Mouse (Mus musculus) cortical plate, adult 2 months (tissue): ENCODE measurements around the gene Gm6793.

Experiments
- CTCF ChIP-seq: fragments of 200-500 bp; IDR thresholded peaks from 2 replicates; pipeline ENCODE4 v1.5.1; 2011; ENCODE audit warnings: mild to moderate bottlenecking, control low read depth, low read length; ENCODE audit not compliant: insufficient read depth; ENCODE audit errors: extremely low read depth
- POLR2A ChIP-seq: fragments of 200-500 bp; IDR thresholded peaks from 2 replicates; pipeline ENCODE4 v1.6.1; 2011; ENCODE audit warnings: mild to moderate bottlenecking, low read length, control low read depth; ENCODE audit not compliant: insufficient read depth; ENCODE audit errors: extremely low read depth

DNA sequence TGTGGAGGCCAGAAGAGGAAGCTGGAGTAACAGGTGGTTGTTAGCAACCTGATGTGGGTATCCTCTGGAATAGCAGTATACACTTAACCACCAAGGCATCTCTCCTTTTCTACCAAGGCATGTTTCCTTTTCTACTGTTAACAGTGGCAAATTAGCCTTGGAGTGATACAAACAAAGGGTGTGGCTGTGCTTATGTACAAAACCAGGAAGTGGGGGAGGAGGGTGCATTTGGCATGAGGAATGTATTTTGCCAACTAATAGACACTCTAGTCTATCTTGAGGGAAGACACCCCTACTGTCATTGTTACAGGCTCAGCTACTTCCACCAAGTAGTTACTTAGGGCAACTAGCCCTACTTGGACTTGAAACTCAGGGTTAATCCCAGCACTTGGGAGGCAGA, 10.1 kb downstream of the Gm6793 start:
- TF ChIP-seq POLR2A = no peak
- no peak for TF ChIP-seq CTCF
